In the genomic region with DNA sequence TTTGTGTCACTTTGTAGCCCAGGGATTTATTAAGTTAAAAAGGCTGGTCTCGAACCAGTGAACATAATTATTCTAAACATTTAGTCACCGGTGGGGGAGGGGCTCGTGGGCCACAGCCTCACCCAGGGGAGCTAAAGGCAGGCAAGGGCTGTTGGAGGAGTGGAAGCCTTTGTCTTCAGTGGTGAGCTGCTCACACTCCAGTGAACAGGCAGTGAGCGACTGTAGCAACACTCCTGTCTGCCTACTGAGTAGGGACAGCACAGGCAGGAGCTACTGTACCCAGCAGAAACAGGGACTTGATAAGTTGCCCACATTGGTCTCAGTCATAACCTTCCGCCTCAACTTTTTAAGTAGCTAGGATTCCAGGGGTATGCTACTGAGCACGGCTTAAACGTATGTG, we compare ENCODE assay signal across 33 mouse cellular contexts. TPM values are rescaled to one million over a fixed set of nuclear protein-coding genes. Genes with fewer than 3 reads are reported as not detected.
DNase-seq lines count a peak whose midpoint lies in the region; ATAC-seq lines count a peak whose summit lies in the region.
"Had no signal": no experiment of that assay in that cellular context is flagged by ENCODE, and none has a peak within 500 bp of the region (broad histone marks: within the 10 kb centered on the region; RNA-seq: fewer than 3 reads in every experiment).

No protein-coding gene starts in this region.

- H3K4me2 ChIP-seq in heart, embryonic 13.5 days = no peak overlapping the region
- H3K4me2 ChIP-seq in kidney, embryonic 15.5 days = no peak overlapping the region
- H3K4me2 ChIP-seq in limb, embryonic 11.5 days (ENCODE audit: low read depth, severe bottlenecking) = no peak overlapping the region
- H3K4me2 ChIP-seq: embryonic facial prominence, embryonic 13.5 days; forebrain, embryonic 12.5 days; heart, embryonic 11.5 days; intestine, embryonic 15.5 days; limb, embryonic 13.5 days; liver, embryonic 12.5 days; midbrain, embryonic 13.5 days; stomach, embryonic 15.5 days had no signal

- H3K4me3 ChIP-seq in heart, embryonic 13.5 days = no peak overlapping the region
- no peak overlapping the region for H3K4me3 ChIP-seq in kidney, embryonic 15.5 days (replicated peaks)
- no peak overlapping the region for H3K4me3 ChIP-seq in limb, embryonic 11.5 days (ENCODE audit: low read depth, low read length)
- H3K4me3 ChIP-seq: embryonic facial prominence, embryonic 13.5 days; forebrain, embryonic 12.5 days; intestine, embryonic 15.5 days; limb, embryonic 13.5 days; liver, embryonic 12.5 days; midbrain, embryonic 13.5 days; stomach, embryonic 15.5 days had no signal

- no peak overlapping the region for H3K9ac ChIP-seq in heart, embryonic 13.5 days
- H3K9ac ChIP-seq in kidney, embryonic 15.5 days = no peak overlapping the region
- no peak overlapping the region for H3K9ac ChIP-seq in limb, embryonic 11.5 days (ENCODE audit: low read length)
- H3K9ac ChIP-seq: embryonic facial prominence, embryonic 13.5 days; forebrain, embryonic 12.5 days; forebrain, postnatal 0 days; intestine, embryonic 15.5 days; limb, embryonic 13.5 days; liver, embryonic 12.5 days; midbrain, embryonic 13.5 days; stomach, embryonic 15.5 days had no signal

- H3K4me1 ChIP-seq in heart, embryonic 13.5 days = peaks cover 43% of the 10 kb centered on the region
- H3K4me1 ChIP-seq in kidney, embryonic 15.5 days = peaks cover 19% of the 10 kb centered on the region
- H3K4me1 ChIP-seq in limb, embryonic 11.5 days (ENCODE audit: control insufficient read depth, insufficient read depth, low read length) = peaks cover 4% of the 10 kb centered on the region; the same call in 1 of the 2 replicates

- no peak for DNase-seq in heart, postnatal 4 days
- no peak for DNase-seq in kidney, postnatal 10 days
- DNase-seq in retina, embryonic 14.5 days (ENCODE audit: low spot score) = peak; percentile 44
- DNase-seq in retina, postnatal 1 day = no peak
- no peak for DNase-seq in limb, embryonic 11.5 days (ENCODE audit: low spot score)
- no peak for DNase-seq in adrenal gland, postnatal 14 days
- DNase-seq: adrenal gland, adult 2 months; cerebellum, adult 11 months; cerebellum, adult 9-10 months; cerebellum, postnatal 36 days; forebrain, postnatal 0 days; gastrocnemius, postnatal 14 days; heart, postnatal 36 days; kidney, adult 9 months; layer of hippocampus, adult 9-11 months; lung, adult 18-20 months; lung, postnatal 4 days; right cerebral cortex, postnatal 25 days had no signal

- no peak for ATAC-seq in heart, embryonic 13.5 days (ENCODE audit: extremely low read depth, insufficient number of reproducible peaks, low FRiP score, low TSS enrichment)
- peak; percentile 78 for ATAC-seq in kidney, embryonic 15.5 days (replicated peaks; ENCODE audit: low FRiP score)
- ATAC-seq in limb, embryonic 11.5 days (ENCODE audit: insufficient number of reproducible peaks, low FRiP score, low TSS enrichment, low read depth) = peak; percentile 19; the same call in 1 of the 2 replicates
- ATAC-seq: activated CD4-positive, CD25-positive, alpha-beta regulatory T cell, adult 4 months; CD4-positive, CD25-positive, alpha-beta regulatory T cell, adult 4 months; forebrain, postnatal 0 days; hindbrain, postnatal 0 days; intestine, embryonic 15.5 days; lung, postnatal 0 days had no signal

- WGBS in heart, embryonic 13.5 days = 73% methylated on average over 7 of the region's 7 CpGs
- 53% methylated on average over 7 of the region's 7 CpGs for WGBS in kidney, embryonic 15.5 days
- WGBS in limb, embryonic 11.5 days = 91% methylated on average over 7 of the region's 7 CpGs

- 0 out of 2 replicates have a peak overlapping the region, but pooled peaks have one; percentile 5 for H3K27ac ChIP-seq in heart, embryonic 13.5 days (replicated peaks)
- peak overlapping the region; percentile 59 for H3K27ac ChIP-seq in kidney, embryonic 15.5 days
- H3K27ac ChIP-seq in limb, embryonic 11.5 days (replicated peaks; ENCODE audit: low read depth, low read length) = no peak overlapping the region
- H3K27ac ChIP-seq: forebrain, embryonic 12.5 days; hindbrain, postnatal 0 days; intestine, embryonic 15.5 days; limb, embryonic 13.5 days; liver, embryonic 12.5 days; midbrain, embryonic 13.5 days; stomach, embryonic 15.5 days had no signal

- H3K27me3 ChIP-seq in heart, embryonic 13.5 days (replicated peaks) = no peaks in the 10 kb centered on the region
- H3K27me3 ChIP-seq in kidney, embryonic 15.5 days = no peaks in the 10 kb centered on the region
- H3K27me3 ChIP-seq in limb, embryonic 11.5 days (ENCODE audit: control insufficient read depth, insufficient read depth, low read length) = no peaks in the 10 kb centered on the region
- H3K27me3 ChIP-seq: embryonic facial prominence, embryonic 13.5 days; forebrain, embryonic 12.5 days; intestine, embryonic 15.5 days; limb, embryonic 13.5 days; liver, embryonic 12.5 days; midbrain, embryonic 13.5 days; stomach, embryonic 15.5 days had no signal

- H3K36me3 ChIP-seq in heart, embryonic 13.5 days = peaks cover 65% of the 10 kb centered on the region
- H3K36me3 ChIP-seq in kidney, embryonic 15.5 days = peaks cover 47% of the 10 kb centered on the region
- no peaks in the 10 kb centered on the region for H3K36me3 ChIP-seq in limb, embryonic 11.5 days (ENCODE audit: control insufficient read depth, insufficient read depth, low read length)
- H3K36me3 ChIP-seq: liver, embryonic 12.5 days; midbrain, embryonic 13.5 days had no signal

- no peaks in the 10 kb centered on the region for H3K9me3 ChIP-seq in heart, embryonic 13.5 days
- H3K9me3 ChIP-seq in kidney, embryonic 15.5 days (replicated peaks) = no peaks in the 10 kb centered on the region
- no peaks in the 10 kb centered on the region for H3K9me3 ChIP-seq in limb, embryonic 11.5 days (ENCODE audit: control insufficient read depth, low read length)
- H3K9me3 ChIP-seq: embryonic facial prominence, embryonic 13.5 days; forebrain, embryonic 12.5 days; intestine, embryonic 15.5 days; limb, embryonic 13.5 days; liver, embryonic 12.5 days; megakaryocyte, embryonic 14.5 days; midbrain, embryonic 13.5 days; stomach, embryonic 15.5 days had no signal

RNA-seq across cellular contexts. Expression of a gene that starts 44.5 kb away (rescaled TPM):
- polyA plus RNA-seq in heart, embryonic 13.5 days (2015; fragmentation: Nextera tagmentation; extraction: Ambion mirVana) = 8.6 and 9.3 TPM in 2 replicates
- 1 to 10 TPM; 4.4 to 4.7 TPM for total RNA-seq in heart, postnatal 4 days (2021)
- polyA plus RNA-seq in kidney, embryonic 15.5 days (2015; fragmentation: Nextera tagmentation; extraction: Ambion mirVana) = 190 and 191 TPM in 2 replicates
- 9.9 and 11.5 TPM in 2 replicates for polyA plus RNA-seq in limb, embryonic 11.5 days (2014; fragmentation: Nextera tagmentation; extraction: Ambion mirVana)
- total RNA-seq in adrenal gland, postnatal 14 days (2021) = 8.9 and 10.1 TPM in 2 replicates
- polyA plus RNA-seq: activated CD4-positive, CD25-positive, alpha-beta regulatory T cell, adult 4 months had no signal

Comparison
In these comparisons a context has a peak if more than half of its experiments do, and no peak if none do; other contexts are left out.
1. RNA of a gene that starts 44.5 kb away (polyA plus RNA-seq): 190 to 191 TPM in kidney, embryonic 15.5 days; 9.9 to 11.5 TPM in limb, embryonic 11.5 days and 8.6 to 9.3 TPM in heart, embryonic 13.5 days; every median in the first group is over 10 times any median in the second.